Mouse (Mus musculus) embryo, embryonic 11.5 days (tissue): ENCODE data around the gene Naxe.

ENCODE experiments used
- DNase-seq: peaks from one replicate; pipeline ENCODE4 v3.0.0-alpha.2; 2012; ENCODE audit warnings: low read depth, low spot score

The Naxe gene

DNA sequence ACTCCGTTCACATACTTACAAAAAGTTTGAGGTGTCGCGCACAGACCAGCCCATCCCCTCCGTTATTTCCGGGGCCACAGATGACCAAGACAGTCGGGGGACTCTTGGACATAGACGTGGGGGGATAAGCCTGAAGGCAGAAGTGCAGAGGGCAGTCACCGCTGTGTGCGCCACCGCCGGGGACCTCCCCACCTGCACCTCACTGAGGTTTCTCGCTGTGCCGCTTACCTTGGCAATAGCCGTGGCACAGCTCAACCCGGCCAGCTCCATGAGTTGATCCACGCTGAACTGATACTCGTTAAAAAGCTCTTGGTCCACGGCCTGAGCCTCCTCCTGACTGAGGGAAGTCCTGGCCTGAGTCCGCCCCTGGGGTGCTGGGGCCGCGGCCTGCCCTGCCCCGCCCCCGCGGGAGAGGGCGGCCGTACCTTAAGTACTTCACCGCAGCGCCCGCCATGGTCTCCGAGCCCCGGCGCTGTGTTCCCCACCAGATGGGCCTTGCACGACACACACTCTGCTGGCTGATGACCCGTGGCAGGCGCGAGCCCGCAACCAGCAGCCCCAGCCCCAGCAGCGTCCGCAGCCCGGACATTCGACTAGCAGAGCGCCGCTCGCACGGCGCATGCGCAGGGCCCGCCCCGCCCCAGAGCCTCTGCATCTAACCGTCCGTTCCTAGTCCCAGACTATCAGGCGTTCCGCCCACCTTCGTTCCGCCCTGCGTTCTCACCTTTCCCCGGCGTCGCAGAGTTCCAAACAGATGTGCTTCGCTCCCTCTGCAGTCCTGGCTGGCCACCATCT, at the start of gene Naxe:
Gene Naxe (minus strand): TSS at position 594 of the 795 bp plus-strand sequence.
- DNase-seq: peak; percentile 90

DNA sequence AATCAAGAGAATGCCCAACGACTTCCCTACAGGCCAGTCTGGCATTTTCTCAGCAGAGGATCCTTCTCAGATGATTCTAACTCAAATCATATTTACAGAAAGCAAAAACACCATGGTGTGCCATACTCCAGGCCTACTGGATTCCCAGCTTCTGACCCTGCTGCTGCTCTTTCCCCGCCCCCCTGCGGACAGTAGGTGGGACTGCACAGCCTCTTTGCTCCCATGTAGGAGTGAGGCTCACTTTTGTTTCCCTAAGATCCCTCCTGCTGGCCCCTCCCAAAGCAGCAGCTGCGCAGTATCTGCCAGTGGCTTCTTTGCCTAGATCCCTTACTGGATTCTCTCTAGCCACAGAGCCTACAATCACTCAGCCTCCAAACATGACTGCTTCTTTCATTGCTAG, 47.8 kb upstream of the Naxe start:
- DNase-seq: no peak

DNA sequence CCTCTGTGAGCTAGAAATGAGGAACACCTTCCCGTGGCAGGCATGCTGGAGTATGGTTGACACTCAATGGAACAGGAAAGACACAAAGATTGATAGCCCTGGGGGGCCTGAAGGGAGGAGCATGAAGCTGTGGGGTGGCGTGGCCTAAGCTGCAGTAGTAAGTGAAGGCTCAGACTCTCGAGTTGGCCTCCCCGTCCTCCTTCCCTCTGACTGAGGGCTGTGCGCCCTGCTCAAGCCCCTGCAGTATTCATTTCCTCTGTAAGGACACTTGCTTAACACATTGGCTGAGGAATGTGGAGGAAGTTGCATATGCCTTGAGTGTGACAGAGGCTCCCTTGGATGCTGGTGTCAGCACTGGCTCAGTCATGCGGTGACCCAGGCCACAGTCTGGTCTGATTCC, 44.3 kb upstream of the Naxe start:
- no peak for DNase-seq

- no peak for DNase-seq
These were observed 43.9 kb upstream of the Naxe start for GRCm38 (mm10) chr3:88102196-88102595.

GRCm38 (mm10) chr3:88101736-88102135, 43.4 kb upstream of the Naxe start:
- DNase-seq: no peak

DNA sequence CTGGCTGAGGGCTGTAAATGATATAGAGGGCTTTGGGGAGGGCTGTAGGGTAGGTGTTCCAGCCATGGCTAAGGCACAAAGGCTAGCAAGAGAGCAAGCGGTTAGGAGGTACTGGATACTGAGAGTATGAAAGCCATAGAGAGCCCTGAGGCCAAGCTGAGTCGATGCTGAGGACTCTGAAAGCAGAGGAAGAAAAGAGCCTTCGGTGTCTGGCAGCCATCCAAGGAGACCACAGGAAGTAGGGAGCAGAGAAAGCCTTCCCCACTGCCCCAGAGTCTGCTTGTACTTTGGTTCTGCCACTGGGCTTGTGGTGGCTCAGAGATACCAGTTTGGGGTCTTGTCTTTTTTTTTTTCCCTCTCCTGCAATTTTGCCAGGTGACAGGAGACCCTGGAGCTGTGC, 42.0 kb upstream of the Naxe start:
- DNase-seq: no peak

- DNase-seq: no peak
These were observed 39.4 kb upstream of the Naxe start for GRCm38 (mm10) chr3:88097666-88098065.

GRCm38 (mm10) chr3:88094126-88094525, 35.8 kb upstream of the Naxe start:
- DNase-seq: no peak

DNA sequence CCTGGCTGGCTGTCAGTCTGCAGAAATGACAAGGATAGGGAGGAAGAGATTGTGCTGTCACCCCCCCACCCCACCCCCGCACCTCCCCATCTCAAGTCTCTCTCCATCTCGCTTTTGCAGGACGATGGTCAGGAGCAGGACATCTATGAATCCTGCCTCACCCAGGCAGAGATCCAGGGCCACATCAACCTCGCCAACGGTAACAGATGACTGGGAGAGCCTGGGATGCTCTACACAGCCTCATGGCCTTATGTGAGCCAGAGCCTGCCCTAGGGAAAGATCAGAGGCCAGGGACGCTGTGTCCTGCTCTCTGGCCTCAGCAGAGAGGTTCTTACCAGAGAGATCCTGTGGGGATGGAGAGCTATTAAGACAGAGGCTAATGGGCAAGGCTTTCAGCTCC, 32.3 kb upstream of the Naxe start:
- DNase-seq: no peak

DNA sequence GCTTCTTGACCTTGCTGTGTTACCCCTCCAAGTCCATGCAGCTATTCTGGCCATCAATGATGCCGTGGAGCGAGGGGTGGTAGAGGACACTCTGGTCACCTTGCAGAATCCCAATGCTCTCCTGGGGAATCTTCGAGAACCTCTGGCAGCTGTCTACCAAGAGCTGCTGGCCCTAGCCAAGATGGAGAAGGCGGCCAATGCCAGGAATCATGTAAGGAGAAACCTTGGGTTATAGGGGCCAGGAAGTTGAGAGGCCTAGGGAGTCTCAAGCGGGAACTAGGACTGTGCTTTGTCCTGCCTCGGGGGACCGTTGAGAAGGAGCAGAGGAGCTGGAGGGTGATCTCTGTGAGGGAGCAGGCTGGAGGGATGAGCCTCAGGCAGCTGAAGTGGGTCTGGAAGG, 31.8 kb upstream of the Naxe start:
- no peak for DNase-seq

DNA sequence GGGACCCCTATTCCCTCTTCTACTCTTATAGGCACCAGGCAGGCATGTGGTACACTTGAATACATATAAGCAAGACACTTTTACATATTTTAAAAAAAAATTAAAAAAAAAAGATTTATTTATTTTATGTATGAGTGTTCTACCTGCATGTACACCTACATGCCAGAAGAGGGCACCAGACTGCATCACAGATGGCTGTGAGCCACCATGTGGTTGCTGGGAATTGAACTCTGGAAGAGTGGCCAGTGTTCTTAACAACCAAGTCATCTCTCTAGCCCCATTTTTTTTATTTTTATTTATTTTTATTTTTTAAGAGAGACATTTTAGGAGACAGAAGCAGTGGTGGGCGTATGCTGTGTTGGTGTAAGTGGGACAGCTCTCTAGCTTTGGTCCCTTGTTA, 29.4 kb upstream of the Naxe start:
- no peak for DNase-seq

DNA sequence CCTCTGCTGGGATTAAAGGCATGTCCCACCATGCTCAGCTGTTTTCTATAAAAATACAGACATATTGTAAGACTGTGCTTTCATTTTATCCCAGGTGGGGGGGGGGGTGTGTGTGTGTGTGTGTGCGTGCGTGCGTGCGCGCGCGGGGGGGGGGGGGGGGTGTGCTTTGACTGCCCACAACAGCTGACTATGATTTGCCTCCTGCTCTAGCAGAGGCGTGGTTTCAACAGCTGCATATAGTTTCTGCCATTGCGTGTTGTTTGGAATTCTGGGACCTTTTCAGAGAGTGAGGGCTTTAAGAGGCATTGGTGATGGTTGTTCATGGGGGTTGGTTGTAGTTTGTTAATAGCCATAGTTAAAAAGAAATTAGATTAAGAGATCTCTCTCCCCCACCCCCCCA, 27.2 kb upstream of the Naxe start:
- DNase-seq: no peak

DNA sequence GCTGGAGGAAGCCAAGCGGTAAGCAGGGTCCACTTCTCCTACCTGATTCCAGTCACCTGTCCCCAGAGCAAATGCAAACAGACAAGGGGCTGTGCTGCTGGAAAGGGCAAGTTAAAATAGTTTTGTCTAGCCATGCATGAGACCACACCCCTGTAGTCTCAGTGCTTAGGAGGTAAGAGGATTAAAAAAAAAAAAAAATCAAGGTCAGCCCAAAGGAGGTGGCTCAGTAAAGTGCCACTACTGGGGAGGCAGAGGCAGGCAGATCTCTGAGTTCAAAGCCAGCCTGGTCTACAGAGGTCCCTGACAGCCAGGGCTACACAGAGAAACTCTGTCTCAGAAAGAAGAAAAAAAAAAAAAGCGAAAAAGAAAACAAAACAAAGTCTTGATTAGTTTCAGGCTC, 25.7 kb upstream of the Naxe start:
- no peak for DNase-seq

DNA sequence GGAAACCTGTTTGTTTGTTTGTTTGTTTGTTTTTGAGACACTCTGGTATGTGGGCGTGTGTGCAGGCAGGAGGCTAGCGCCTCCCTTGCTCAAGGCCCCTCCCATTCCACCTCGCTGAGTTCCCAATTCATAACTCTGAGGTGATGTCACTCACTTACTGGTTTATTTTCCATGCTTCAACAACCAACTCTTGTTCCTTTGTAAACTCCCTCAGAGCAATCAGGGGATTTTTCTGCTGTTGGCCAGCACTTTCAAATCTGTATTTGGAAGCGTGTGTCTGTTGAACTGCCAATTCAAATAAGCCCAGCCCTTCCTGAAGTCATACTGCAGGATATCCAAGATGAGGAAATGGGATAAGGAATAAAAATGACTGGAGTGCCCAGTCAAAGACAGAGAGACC, 24.4 kb upstream of the Naxe start:
- DNase-seq: no peak

- no peak for DNase-seq
These were observed 23.9 kb upstream of the Naxe start for GRCm38 (mm10) chr3:88082224-88082618.

GRCm38 (mm10) chr3:88081345-88082223, 23.3 kb upstream of the Naxe start, which contains the start of gene Iqgap3:
Iqgap3 (plus strand) TSS chr3:88081971.
- DNase-seq: peak; percentile 80

DNA sequence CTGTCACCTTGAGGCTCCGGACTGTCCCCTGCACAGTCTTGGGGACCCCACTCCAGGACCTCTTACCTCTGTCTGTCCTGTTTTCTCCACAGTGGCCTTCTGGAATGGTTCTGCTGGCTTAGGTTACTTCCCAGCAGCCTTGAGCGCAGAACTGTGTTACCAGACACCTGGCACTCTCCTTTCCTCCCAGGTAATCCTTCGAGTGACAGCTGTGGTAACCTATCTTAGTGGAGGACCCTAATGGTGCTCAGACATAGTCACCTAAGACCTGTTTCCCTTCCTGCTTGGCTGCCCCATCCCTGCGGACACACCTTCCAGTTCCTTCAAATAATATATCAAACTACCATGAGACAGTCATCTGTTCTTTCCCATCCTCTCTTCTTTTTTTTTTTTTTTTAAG, 19.9 kb upstream of the Naxe start, which contains the start of gene Ttc24:
Gene Ttc24 (minus strand): TSS at position 101 of the 400 bp plus-strand sequence.
- DNase-seq: no peak

GRCm38 (mm10) chr3:88077441-88077840, 19.1 kb upstream of the Naxe start:
- no peak for DNase-seq

DNA sequence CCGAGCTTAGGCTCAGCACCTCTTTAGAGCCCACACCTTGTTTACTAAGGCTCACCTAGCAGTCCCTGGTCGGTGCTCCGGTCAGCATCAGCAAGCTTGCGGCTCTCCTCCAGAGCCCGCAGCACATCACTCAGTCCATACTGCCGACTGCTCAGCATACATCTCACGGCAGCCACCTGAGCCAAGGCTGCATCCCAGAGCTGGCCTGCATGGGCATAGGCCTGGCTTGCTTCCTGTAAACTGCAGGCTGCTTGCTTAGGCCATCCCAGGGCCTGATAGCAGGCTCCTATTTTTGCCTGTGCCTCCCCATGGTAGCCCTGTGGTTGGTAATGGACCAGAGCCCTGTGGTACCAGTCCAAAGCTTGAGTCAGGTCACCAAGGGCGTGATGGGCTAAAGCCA, 16.5 kb upstream of the Naxe start:
- no peak for DNase-seq

DNA sequence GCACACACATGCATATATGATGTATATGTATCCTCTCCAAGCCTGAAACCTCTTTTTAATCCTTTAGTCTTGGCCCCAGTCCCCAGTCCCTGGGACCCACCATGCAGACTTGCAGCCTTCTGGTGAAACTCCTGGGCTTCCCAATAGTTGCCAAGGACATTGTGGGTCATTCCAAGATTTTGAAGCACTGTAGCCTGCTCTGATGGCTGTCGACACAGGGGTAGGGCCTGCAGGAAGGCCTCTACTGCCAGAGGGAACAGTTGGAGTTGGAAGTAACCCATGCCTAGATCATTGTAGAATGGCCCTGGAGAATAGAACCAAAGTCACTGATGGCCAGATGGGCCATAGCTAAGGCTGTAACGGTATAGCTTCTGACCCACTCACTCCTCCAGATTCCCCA, 16.1 kb upstream of the Naxe start:
- no peak for DNase-seq

GRCm38 (mm10) chr3:88073631-88074030, 15.3 kb upstream of the Naxe start:
- DNase-seq: no peak

DNA sequence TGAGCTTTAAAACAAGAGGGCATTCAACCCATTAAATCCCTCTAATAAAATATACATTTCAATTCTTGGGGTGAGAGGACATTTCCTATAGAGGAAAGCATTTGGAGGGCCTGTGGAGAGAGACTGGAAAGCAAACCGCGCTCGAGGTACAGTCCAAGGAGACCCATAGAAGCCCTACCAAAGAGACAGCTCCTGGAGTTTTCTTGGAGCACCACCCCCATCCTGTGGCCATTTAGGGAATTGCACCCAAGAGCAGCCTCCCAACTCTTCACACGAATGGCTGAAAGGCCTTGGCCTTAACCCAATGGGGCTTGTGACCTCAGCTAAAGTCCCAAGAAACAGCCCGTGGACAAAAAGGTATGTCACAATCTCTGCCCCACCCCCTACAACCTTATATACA, 13.5 kb upstream of the Naxe start:
- DNase-seq: peak; percentile 64

- no peak for DNase-seq
These were observed 10.1 kb upstream of the Naxe start for GRCm38 (mm10) chr3:88068386-88068785.
